Mouse (Mus musculus) stomach, postnatal 0 days (tissue): Measurements from ENCODE around the gene Frmd4b.

Experiments
- CTCF ChIP-seq: IDR thresholded peaks from 2 replicates; pipeline ENCODE4 v1.5.1; 2016; ENCODE audit warnings: antibody characterized with exemption, low read depth, mild to moderate bottlenecking, moderate library complexity
- EP300 ChIP-seq: optimal IDR thresholded peaks from 2 replicates; pipeline ENCODE3; 2016; ENCODE audit warnings: antibody characterized with exemption

- TF ChIP-seq EP300 = no peak
- TF ChIP-seq CTCF = no peak
These were observed 109.4 kb downstream of the Frmd4b start for GRCm38 (mm10) chr6:97507893-97508292.
